Mouse (Mus musculus): ENCODE measurements around the gene Kcns1.

The Kcns1 gene

DNA sequence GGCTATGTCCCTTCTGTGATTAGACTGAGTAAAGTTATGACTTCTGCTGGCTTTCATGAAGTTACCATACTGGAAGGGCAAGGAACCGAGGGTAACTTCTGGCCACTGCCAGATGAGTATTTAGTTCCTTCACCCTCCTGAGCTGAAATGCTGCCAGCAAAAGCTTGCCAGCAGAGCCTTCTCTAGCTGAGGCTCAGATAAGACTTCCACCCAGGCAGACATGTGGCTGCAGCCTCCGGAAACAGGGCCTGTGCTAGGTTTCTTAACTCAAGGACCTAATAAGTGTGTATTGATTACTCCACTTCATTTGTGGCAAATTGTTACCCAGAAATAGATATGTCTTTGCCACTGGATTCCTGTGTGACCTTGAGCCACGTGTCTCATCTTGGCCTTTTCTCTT is 2.5 kb upstream of the Kcns1 start:
- DNase-seq (ENCODE audit: low read depth in 2 of 2, low spot score in 2 of 2) = no peak

DNA sequence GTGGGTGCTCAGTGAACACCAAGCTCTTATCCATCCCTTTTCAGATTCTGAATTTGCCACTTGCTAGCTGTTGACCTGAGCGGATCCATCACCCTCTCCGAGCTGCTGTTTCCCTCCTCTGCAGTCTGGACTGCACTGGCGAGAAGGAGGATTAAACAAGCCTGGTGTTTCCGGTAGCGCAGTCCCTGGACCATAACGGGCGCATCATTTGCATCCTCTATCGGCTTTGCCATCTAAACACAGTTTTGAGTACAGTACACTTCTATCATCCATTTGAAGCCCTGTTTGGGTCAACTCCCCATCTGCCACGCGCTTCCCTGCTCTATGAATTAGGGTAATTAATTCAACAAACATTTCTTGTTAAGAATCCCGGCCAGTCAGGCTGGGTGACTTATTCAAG is 587 bp downstream of the Kcns1 start:
- DNase-seq (ENCODE audit: low read depth in 2 of 2, low spot score in 2 of 2) = no peak

DNA sequence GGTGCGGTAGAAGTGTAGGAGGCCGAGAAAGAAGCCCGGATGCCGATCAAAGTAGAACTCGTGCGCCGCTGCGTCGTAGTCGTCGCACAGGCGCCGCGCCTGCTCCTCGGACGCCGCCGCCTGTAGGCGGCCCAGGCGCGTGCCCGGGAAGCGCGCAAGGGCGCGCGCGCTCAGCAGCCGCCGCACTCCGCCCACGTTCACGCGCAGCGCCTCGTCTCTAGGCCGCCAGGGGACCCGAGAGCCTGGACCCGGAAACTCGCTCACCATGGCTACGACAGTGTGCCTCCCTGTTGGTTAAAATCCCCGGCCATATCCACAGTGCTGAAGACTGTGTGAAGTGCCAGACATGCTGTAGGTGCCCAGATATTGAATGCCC is 2.4 kb downstream of the Kcns1 start:
- no peak for DNase-seq (ENCODE audit: low read depth in 2 of 2, low spot score in 2 of 2)

DNA sequence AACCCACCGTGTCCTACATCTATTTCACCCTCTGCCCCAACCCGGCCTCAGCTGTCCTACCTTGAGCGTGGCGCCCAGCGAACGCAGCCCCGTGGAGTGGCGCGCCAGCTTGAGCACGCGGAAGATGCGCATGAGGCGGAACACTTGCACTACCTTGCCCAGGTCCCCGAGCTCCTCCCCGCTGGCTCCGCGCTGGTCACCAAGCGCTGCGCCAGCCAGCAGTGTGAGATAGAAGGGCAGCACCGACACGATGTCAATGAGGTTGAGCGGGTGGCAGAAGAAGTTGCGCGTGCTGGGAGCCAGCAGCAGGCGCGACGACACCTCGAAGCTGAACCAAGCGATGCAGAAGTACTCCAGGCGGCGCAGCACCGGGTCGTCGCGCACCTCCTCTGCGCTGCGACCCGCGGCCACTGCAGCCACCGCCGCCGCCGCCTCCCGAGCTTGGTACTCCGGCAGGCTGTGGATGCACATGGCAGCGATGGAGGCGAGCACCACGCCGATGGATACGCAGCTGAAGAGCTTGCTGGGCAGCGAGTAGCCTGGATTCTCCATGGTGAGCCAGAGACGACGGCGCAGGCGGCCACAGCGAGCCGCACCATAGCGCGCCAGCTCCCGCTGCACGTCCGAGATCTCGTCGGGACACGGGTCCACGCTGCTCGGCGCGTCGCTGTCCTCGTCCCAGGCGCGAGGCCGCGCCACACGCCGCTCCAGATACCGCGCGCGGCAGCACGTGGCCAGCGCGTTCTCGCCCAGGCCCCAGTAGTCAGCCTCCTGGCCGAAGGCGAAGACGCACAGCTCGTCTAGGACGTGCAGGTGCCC is 3.0 kb downstream of the Kcns1 start:
- no peak for DNase-seq (ENCODE audit: low read depth in 2 of 2, low spot score in 2 of 2)

DNA sequence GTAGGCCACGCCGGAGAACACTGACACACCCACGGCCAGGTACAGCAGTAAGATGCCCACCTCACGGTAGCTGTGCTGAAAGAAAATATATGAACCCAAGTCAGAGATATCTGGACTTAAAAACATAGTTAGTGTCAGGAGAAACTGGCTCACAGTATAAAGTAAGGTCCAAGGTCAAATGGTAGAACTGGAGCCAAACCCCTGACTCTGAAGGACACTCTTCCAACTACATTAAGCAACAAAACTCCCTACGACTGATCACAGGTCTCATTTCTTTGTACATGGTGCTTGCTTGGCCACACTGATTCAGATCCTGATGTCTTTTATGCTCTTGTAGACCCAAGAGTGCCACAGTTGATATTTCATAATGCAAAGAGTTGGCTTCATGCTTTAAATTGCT is 6.0 kb downstream of the Kcns1 start:
- DNase-seq (ENCODE audit: low read depth in 2 of 2, low spot score in 2 of 2) = no peak

DNA sequence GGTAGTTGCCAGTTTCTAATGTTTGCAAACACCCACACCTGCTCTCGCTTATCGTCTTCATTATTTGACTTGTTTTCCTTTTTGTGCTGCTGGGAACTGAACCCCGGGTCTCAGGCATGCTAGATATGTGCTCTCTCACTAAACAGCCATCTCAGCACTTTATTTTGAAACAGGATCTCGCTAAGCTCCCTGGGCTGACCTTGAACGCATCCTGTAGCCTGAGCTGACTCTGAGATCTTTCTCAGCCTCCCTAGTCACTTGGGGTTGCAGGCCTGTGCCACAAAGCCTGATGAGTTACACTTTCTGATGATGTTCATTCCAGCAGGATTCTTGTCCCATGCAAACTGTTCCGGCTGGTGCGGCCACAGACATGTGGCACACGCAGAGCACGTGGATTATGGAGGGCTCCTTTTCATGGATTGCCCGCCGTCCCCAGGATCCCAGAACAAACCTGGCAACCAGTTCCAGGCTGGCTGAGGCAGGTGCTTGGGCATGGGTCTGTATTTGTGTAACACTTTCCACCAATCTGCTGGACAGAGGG is 9.3 kb downstream of the Kcns1 start:
- DNase-seq (ENCODE audit: low read depth in 2 of 2, low spot score in 2 of 2) = no peak

DNA sequence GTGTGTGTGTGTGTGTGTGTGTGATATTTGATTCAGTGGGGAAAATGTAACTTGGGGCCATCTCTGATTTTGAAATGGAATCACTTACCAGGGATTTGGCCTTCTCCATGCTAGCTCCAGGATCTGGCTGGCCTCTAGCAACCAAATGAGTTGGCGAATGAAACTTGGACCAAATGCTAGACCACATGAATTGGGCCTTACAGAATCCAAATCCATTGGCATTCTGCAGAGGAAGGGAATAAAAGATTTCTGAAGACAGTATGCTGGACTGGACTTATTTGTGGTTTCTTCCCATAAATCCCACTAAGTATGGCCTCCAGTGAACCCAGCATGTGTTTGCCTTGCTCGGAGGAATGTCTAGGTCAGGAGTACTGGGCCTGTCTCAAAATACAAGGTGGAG is 12.1 kb downstream of the Kcns1 start:
- no peak for DNase-seq (ENCODE audit: low read depth in 2 of 2, low spot score in 2 of 2)

DNA sequence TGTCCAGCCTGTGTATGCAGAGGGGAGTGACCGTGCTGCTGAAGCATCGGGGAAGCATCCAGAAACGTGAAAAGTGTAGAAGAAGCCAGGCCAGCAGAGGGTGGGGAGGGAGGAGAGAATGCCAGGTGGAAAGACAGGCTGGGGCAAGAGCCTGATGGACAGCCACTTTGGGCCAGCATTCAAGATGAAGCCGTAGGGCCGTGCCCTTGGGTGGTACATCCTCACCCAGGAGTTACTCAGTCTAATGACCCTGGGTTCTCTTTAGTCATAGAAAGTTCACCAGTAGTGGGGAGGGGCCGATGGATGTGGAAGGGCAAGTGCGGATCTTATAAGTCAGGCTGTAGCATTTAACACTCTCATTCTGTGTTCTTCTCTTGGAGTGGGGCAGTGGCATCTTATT is 14.8 kb downstream of the Kcns1 start:
- DNase-seq (ENCODE audit: low read depth in 2 of 2, low spot score in 2 of 2) = no peak

DNA sequence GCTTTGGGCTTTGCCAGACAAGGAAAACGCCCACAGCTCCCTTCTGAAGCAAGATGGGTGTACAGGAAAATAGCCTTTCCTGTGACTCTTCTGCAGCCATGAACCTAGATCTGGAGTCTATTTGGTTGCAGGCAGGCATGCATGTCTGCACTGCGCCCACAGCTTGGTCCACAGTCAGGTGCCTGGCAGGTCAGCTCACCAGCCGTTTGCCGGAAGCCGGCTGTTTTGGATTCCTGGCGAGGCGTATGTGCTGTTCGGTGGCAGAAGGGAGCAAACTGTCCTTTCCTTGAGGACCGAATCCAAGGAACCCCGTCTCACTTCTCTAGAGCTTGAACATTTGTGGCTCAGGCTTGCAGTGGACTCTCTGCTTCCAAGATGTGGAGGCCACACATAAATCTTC is 16.9 kb downstream of the Kcns1 start:
- no peak for DNase-seq (ENCODE audit: low read depth in 2 of 2, low spot score in 2 of 2)

DNA sequence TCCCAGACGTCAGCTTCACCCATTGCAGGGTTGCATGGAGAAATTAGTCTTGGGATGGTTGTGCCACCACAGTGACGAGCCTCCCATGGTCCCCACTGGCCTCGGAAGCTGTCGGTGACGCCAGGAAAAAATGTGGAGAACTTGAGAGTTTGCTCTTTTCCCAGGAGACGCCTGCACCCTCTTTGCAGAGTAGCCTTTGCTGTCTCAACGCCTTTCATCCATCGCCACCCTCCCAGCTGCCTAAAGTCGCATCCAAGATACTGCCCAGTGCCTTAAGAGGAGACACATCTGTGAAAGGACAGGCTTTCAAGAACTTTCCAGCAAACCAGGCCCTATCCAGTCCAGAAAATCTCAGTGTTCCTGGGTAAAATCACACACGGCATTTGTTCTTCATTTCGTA is 18.6 kb downstream of the Kcns1 start:
- DNase-seq (ENCODE audit: low read depth in 2 of 2, low spot score in 2 of 2) = no peak

DNA sequence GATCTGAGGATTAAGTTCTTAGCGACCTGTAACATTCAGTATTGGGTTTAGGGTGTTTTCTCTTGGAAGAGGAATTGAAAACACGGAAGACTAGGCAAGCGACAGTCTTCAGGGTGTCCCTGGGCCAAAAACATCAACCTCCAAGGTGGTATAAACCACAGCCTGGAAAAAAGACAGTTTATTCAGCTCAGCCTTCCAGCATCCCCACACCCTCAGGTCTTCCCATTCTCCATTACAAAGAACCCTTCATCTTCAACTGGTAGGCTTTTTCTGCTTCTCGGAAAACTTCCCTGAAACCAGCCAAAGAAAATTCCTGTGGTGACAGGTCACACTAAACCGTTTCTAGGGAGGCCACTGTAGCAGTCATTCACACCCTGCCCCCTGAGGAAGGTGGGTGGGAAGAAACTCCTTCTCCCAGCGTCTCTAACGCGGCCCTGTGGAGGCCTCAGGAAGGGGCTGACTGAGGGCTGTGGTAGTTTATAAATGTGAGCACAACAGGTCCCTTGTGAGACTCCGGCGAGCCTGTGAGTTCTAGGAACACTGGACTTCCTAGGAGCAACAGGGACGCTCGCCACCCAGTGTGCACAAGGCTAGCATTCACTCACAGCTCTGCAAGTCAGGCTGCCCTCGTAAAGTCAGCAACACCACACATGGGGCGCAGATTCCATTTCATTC is 20.7 kb downstream of the Kcns1 start:
- no peak for DNase-seq (ENCODE audit: low read depth in 2 of 2, low spot score in 2 of 2)

DNA sequence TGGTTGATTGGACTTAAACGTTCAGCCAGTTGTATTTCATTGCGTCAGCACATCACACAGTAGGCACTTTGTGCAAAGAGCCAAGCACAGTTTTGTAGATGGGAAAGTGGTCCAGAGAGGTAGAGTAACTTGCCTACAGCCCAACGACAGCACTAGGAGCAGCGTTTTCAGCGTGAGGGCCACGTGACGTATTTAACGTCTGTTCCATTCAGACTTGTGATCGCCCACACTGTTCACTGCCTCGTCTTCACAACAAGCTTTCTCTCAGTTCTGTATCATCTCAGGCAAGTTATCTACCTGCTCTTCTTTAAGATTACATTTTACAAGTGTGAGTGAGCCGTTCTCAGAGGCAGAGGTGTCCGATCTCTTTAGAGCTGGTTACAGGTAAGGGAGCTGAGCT is 24.4 kb downstream of the Kcns1 start:
- no peak for DNase-seq (ENCODE audit: low read depth in 2 of 2, low spot score in 2 of 2)

DNA sequence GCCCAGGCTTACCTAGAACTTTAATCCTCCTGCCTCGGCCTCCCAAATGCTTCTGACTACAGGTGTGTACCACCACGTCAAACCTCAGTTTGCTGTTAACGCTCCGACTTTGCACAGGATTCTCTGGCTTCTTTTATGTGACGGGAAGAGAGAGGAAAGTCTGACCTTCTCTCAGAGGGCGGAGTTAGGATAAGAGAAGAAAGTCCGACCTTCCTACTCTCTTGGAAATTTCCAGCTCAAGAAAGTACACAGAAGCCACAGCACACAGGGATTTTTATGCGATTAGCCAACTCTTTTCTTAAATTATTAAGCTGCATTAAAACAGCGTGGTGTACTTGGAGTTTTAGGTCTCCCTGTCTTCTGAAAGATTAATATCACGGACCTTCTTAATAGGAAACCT is 26.4 kb downstream of the Kcns1 start:
- no peak for DNase-seq (ENCODE audit: low read depth in 2 of 2, low spot score in 2 of 2)

DNA sequence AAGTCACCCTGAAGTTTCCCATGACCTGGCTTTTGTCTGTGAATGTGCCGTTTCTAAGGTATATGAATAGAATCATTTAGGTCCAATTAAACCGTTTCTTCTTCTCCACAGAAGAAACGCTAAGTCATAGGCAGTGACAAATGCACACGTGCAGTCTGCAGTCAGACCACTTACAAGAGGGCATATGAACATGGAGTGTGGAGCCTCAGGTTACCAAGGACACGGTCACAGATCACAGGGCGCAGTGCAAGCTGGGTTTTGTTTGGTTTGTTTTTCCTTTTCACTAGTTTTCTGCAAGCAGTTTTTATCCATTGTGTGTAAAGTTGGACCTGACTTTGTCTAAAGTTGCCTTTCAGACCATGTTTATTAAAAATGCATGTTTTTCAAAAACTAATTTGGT is 26.9 kb downstream of the Kcns1 start:
- no peak for DNase-seq (ENCODE audit: low read depth in 2 of 2, low spot score in 2 of 2)

DNA sequence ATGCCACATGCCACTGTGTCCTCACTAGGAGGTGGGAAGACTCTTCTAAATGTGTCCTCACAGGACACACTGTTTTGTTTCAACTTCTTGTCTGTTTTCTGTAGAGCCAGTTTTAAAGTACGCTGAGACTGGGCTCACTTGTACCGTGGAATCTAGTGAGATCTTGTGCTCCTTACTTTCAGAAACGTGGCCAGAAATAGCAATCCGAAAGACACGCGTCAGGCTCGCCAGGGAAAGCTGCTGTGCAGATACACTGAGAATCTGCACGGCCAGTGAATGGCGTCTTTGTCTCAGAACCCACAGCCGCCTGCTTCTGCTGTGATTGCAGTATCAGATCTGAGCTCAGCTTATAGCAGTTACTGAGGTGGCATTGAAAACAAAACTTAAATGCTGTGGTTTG is 28.9 kb downstream of the Kcns1 start:
- no peak for DNase-seq (ENCODE audit: low read depth in 2 of 2, low spot score in 2 of 2)

DNA sequence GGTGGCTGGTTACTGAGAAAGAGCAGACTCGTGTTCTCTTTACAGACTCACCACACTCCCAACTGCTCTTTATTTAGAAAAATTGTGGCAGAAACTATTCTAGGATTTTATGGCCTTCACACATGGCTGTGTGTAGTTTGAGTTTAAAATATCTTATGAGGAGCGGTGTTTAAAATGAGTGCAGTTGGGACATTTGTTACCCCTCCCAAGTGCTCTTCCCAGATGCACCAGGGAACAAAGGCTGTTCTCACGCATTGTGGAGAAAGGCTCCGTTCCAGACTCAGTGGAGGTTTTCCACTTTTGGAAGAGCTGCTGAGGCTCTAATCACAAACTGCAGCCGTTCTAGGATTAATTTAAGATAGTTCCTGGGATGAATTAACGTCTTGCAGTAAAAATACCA is 33.2 kb downstream of the Kcns1 start:
- DNase-seq (ENCODE audit: low read depth in 2 of 2, low spot score in 2 of 2) = no peak

DNA sequence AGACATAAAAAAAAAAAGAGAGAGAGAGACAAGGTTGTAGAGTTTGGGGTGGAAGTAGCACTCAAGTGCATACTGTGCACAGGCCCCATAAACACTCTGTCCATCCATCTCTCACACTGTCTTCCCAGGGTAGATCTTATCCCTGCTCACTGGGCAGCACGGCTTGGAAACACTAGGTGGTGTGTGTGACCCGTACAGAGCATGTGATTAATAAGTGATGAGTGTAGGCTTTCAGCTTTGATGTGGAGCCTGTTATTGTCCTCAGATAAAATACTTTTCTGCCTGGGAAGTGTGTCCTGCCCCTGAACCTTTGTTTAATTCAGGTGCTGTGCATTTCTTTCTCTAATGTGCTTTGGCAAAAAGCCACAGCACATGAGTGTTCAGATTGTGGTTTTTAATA is 34.5 kb downstream of the Kcns1 start:
- no peak for DNase-seq (ENCODE audit: low read depth in 2 of 2, low spot score in 2 of 2)

DNA sequence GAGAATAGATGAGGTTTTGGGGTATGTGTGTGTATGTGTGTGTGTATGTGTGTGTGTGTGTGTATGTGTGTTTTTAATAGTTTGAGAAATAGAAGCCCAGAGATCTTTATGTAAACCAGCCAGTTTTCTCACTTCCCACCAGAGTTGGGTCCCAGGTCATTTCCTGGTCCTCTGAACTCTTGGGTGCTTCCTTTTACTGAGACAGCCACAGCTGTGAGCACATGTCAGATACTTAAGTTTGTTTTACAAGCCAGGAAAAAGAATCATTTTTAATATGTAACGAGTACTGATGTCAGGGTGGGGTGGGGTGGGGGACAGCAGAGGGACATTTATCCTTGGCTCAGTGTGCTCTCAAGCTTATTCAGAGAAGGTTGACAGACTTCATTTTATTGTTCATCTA is 35.5 kb downstream of the Kcns1 start:
- DNase-seq (ENCODE audit: low read depth in 2 of 2, low spot score in 2 of 2) = no peak

DNA sequence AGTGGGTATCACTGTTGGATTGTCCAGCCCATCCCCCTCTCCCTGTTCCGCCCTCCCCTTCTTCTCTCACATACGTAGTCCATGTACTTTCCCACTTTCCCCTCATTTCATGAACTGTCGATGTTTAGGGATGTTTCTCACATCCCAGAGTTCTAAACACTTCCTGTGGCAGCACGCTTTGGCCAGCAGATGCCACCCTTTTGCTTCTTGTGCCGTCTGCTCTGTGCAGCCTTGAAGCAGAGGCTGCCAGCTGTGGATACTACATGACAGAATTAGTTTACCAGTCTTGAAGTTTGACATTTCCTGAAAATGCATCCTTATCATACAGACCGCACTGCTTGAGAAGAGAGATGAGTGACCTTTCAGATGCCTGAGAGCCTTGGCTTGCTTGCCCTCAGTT is 36.4 kb downstream of the Kcns1 start:
- DNase-seq (ENCODE audit: low read depth in 2 of 2, low spot score in 2 of 2) = no peak

DNA sequence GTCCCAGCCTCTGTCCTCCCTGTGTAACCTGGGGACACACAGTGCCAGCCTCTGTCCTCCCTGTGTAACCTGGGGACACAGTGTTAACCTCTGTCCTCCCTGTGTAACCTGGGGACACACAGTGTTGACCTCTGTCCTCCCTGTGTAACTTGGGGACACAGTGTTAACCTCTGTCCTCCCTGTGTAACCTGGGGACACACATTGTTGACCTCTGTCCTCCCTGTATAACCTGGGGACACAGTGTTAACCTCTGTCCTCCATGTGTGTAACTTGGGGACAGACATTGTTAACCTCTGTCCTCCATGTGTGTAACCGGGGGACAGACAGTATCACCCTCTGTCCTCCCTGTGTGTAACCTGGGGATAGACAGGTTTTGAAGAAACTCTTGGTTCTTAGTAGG is 39.3 kb downstream of the Kcns1 start:
- DNase-seq (ENCODE audit: low read depth in 2 of 2, low spot score in 2 of 2) = no peak

DNA sequence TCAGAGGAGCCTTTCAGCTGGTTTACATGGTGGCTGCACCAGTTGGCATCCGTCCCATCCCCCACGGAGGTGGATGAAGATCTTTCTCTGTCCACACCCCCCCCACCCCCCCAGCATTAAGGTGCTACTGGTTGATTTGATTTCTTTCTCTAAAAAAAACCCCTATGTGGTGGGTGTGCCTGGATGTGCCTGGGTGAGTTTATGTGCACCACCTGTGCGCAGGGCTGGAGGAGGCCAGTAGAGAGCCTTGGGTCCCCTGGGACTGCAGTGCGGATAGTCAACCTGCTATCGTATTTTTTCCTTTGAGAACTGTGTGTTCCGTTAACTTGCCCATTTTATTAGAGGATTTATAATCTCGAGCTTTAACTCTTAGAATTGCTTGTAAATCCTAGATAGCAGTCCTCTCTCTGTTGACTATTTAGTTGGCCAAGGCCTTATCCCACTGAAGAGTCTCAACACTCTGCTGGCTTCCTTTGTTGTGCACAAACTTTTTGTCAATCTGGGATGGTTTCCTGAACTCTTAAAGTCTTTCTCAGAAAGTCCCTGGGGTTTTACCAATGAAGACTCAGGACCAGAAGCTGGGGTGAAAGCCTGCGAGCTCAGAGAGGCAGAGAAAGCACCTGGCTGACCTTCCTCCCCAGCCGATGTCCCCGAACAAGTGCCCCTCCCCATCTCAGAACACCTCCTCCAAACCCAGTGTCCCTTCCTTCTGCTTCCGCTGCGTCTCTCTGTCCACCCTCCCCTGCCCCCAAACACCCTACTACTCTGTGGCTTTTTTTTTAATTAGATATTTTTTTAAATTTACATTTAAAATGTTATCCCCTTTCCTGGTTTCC is 42.1 kb downstream of the Kcns1 start:
- DNase-seq (ENCODE audit: low read depth in 2 of 2, low spot score in 2 of 2) = no peak

DNA sequence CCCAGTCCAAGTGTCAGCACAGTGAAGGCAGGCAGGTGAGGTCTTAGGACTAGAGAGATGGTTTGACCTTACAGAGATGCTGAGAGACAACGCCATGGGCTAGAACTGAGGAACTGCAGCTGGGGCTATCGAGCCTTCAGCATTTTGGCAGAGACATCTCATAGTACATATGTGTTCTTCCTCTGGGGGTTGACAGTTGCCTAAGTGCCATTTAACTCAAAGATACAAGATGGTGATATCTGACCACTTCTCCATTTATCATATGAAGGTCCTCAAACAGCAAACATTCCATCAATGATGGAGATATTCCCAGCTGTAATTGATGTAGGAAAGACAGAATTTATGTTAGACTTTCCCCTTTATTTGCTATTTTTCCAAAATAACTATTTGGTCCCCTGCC is 43.6 kb downstream of the Kcns1 start:
- no peak for DNase-seq (ENCODE audit: low read depth in 2 of 2, low spot score in 2 of 2)
